Mouse (Mus musculus) urinary bladder, postnatal 25 days (tissue): Measurements from ENCODE around the gene Med20.
"Not testable (repeated sequence)": the region's sequence is repeated elsewhere in the genome, so short reads cannot be mapped to it uniquely, and the experiment has no call there.

Source experiments
- DNase-seq: peaks from one replicate; pipeline ENCODE4 v3.0.0; 2022; ENCODE audit warnings: low spot score

The Med20 gene

GRCm38 (mm10) chr17:47627791-47628190, 16.4 kb downstream of the Med20 start:
- no peak for DNase-seq

GRCm38 (mm10) chr17:47628851-47629676, 17.7 kb downstream of the Med20 start:
- DNase-seq: peak; percentile 91

- DNase-seq: peak; percentile 26
Observed at GRCm38 (mm10) chr17:47629717-47630677, 18.6 kb downstream of the Med20 start.

- DNase-seq: no peak
Observed at GRCm38 (mm10) chr17:47630678-47631065, 19.3 kb downstream of the Med20 start, which contains the start of gene Usp49. TSS of gene Usp49 (plus strand) at chr17:47630690.

- no peak for DNase-seq
Observed at GRCm38 (mm10) chr17:47632181-47632840, 20.9 kb downstream of the Med20 start.

- no peak for DNase-seq
Observed at GRCm38 (mm10) chr17:47633999-47634770, 22.8 kb downstream of the Med20 start.

GRCm38 (mm10) chr17:47642992-47643391, 31.6 kb downstream of the Med20 start:
- DNase-seq: no peak

GRCm38 (mm10) chr17:47646683-47647082, 35.3 kb downstream of the Med20 start:
- DNase-seq: peak; percentile 48

- no peak for DNase-seq
Observed at GRCm38 (mm10) chr17:47648966-47649365, 37.6 kb downstream of the Med20 start.

- DNase-seq: no peak
Observed at GRCm38 (mm10) chr17:47651953-47652352, 40.6 kb downstream of the Med20 start.

- not testable (repeated sequence) for DNase-seq
Observed at GRCm38 (mm10) chr17:47654346-47654745, 43.0 kb downstream of the Med20 start.

GRCm38 (mm10) chr17:47655697-47656096, 44.3 kb downstream of the Med20 start:
- DNase-seq: no peak

GRCm38 (mm10) chr17:47657901-47658300, 46.5 kb downstream of the Med20 start:
- DNase-seq: no peak

- no peak for DNase-seq
Observed at GRCm38 (mm10) chr17:47658741-47659243, 47.4 kb downstream of the Med20 start.

- no peak for DNase-seq
Observed at GRCm38 (mm10) chr17:47663009-47663713, 51.8 kb downstream of the Med20 start.

- no peak for DNase-seq
Observed at GRCm38 (mm10) chr17:47664474-47664873, 53.1 kb downstream of the Med20 start.

GRCm38 (mm10) chr17:47669166-47669565, 57.8 kb downstream of the Med20 start:
- no peak for DNase-seq

- DNase-seq: no peak
Observed at GRCm38 (mm10) chr17:47671988-47672310, 60.6 kb downstream of the Med20 start.

- peak; percentile 48 for DNase-seq
Observed at GRCm38 (mm10) chr17:47672311-47673111, 61.1 kb downstream of the Med20 start.
